Mouse (Mus musculus) inflammation-experienced regulatory T-cells, adult 6 months (primary cell): ENCODE measurements around the gene Micall1. TPM values are rescaled to one million over a fixed set of nuclear protein-coding genes. Genes with fewer than 3 reads are reported as not detected.

Source experiments
- polyA plus RNA-seq, 3 experiments: library from polyadenylated mRNA; unstranded; fragments of 100-300 nt; shearing (Covaris generic); gene quantifications; one replicate each; pipeline ENCODE4 v1.2.1; 2017

The Micall1 gene
- polyA plus RNA-seq, 3 experiments from 2014 or later = 7.0 to 20.8 (median 13.3) TPM

Other genes starting within 250 kb of the Micall1 start
- gene Gga1, start 231.7 kb upstream of the Micall1 start, polyA plus RNA-seq = 10 to 100 TPM; 11.9 to 22.5 (median 16.1) TPM
- not detected for gene Gm49510, start 209.2 kb upstream of the Micall1 start, polyA plus RNA-seq
- 10 to 100 TPM; 49.5 to 72.6 (median 52.6) TPM for gene Sh3bp1, start 209.1 kb upstream of the Micall1 start, polyA plus RNA-seq
- gene Pdxp, start 195.0 kb upstream of the Micall1 start, polyA plus RNA-seq = 1 to 10 TPM in 2 of 3 experiments, under 1 TPM in 1; 0.94 to 3.8 (median 3.3) TPM
- gene Lgals1, start 182.2 kb upstream of the Micall1 start, polyA plus RNA-seq = 1,000 to 10,000 TPM in 1 of 3 experiments, 100 to 1,000 TPM in 2; 309 to 2,729 (median 443) TPM
- gene Nol12, start 174.0 kb upstream of the Micall1 start, polyA plus RNA-seq = 10 to 100 TPM; 38.8 to 53.8 (median 51.1) TPM
- 10 to 100 TPM; 14.8 to 27.1 (median 20.3) TPM for gene Triobp, start 161.2 kb upstream of the Micall1 start, polyA plus RNA-seq
- 10 to 100 TPM; 31.0 to 52.3 (median 36.9) TPM for gene H1f0, start 80.4 kb upstream of the Micall1 start, polyA plus RNA-seq
- gene Galr3, start 67.0 kb upstream of the Micall1 start, polyA plus RNA-seq = not detected
- 10 to 100 TPM in 1 of 3 experiments, 1 to 10 TPM in 2; 5.5 to 10.8 (median 9.2) TPM for gene Ankrd54, start 46.0 kb upstream of the Micall1 start, polyA plus RNA-seq
- gene Eif3l, start 33.7 kb upstream of the Micall1 start, polyA plus RNA-seq = 100 to 1,000 TPM; 224 to 286 (median 240) TPM
- 100 to 1,000 TPM; 109 to 122 (median 116) TPM for gene Polr2f, start 32.1 kb downstream of the Micall1 start, polyA plus RNA-seq
- gene 1700088E04Rik, start 32.4 kb downstream of the Micall1 start, polyA plus RNA-seq = 1 to 10 TPM; 5.4 to 7.1 (median 5.9) TPM
- not detected for gene Sox10, start 56.3 kb downstream of the Micall1 start, polyA plus RNA-seq
- 1 to 10 TPM; 6.6 to 8.4 (median 8.3) TPM for gene Pick1, start 120.3 kb downstream of the Micall1 start, polyA plus RNA-seq
- not detected for gene Gm49486, start 120.5 kb downstream of the Micall1 start, polyA plus RNA-seq
- gene Slc16a8, start 145.9 kb downstream of the Micall1 start, polyA plus RNA-seq = not detected
- gene Baiap2l2, start 176.6 kb downstream of the Micall1 start, polyA plus RNA-seq = 1 to 10 TPM in 1 of 3 experiments, under 1 TPM in 1, not detected in 1; 0.21 to 1.6 TPM
- gene Pla2g6, start 219.5 kb downstream of the Micall1 start, polyA plus RNA-seq = 10 to 100 TPM; 12.5 to 18.4 (median 15.1) TPM
- gene Maff, start 237.7 kb downstream of the Micall1 start, polyA plus RNA-seq = 1 to 10 TPM in 2 of 3 experiments, under 1 TPM in 1; 0.84 to 5.5 (median 1.5) TPM